Comparison of ENCODE assay signal across 17 mouse cellular contexts in the genomic region with DNA sequence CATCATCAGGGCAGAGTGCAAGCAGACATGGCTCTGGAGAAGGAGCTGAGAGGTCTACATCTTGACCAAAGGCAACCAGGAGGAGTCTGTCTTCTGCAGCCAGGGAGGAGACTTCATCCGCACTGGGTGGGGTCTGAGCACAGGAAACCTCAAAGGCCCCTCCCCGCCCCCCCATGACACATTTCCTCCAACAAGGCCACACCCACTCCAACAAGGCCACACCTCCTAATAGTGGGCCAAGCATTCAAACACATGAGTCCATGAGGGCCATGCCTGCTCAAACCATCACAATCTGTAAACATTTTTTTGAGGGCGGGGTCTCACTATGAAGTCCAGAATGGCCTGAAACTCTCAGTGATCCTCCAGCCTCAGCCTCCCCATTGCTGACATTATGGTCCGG. TPM values are rescaled to one million over a fixed set of nuclear protein-coding genes. Genes with fewer than 3 reads are reported as not detected.
"Had no signal": no experiment of that assay in that cellular context is flagged by ENCODE, and none has a peak within 500 bp of the region (broad histone marks: within the 10 kb centered on the region; RNA-seq: fewer than 3 reads in every experiment).

No protein-coding gene starts in this region.

- H3K4me1 ChIP-seq: neural tube, embryonic 12.5 days; neural tube, embryonic 13.5 days; neural tube, embryonic 15.5 days; stomach, embryonic 15.5 days had no signal

- H3K9ac ChIP-seq: neural tube, embryonic 12.5 days; neural tube, embryonic 13.5 days; neural tube, embryonic 15.5 days; stomach, embryonic 15.5 days had no signal

- H3K27ac ChIP-seq: neural tube, embryonic 12.5 days; neural tube, embryonic 13.5 days; neural tube, embryonic 15.5 days; stomach, embryonic 15.5 days had no signal

- H3K9me3 ChIP-seq: neural tube, embryonic 15.5 days; stomach, embryonic 15.5 days had no signal

- DNase-seq: retina, postnatal 1 day; right cerebral cortex, adult 18-20 months; right cerebral cortex, postnatal 14 days; right cerebral cortex, postnatal 25 days; right cerebral cortex, postnatal 4 days; spleen, adult 18-20 months; thymus, adult 18-20 months; thymus, adult 2 months; thymus, postnatal 14 days; thymus, postnatal 25 days; thymus, postnatal 36 days; thymus, postnatal 4 days had no signal

- H3K4me2 ChIP-seq: neural tube, embryonic 12.5 days; neural tube, embryonic 13.5 days; neural tube, embryonic 15.5 days; stomach, embryonic 15.5 days had no signal

- H3K4me3 ChIP-seq: neural tube, embryonic 12.5 days; neural tube, embryonic 13.5 days; neural tube, embryonic 15.5 days; stomach, embryonic 15.5 days had no signal

- H3K27me3 ChIP-seq: neural tube, embryonic 12.5 days; neural tube, embryonic 13.5 days; neural tube, embryonic 15.5 days; stomach, embryonic 15.5 days had no signal

- H3K36me3 ChIP-seq: neural tube, embryonic 12.5 days; neural tube, embryonic 13.5 days; neural tube, embryonic 15.5 days; stomach, embryonic 15.5 days had no signal

RNA-seq across cellular contexts. Expression of gene Baiap2l1, which starts 21.5 kb away (rescaled TPM):
- total RNA-seq: neutrophil, adult 5-6 weeks had no signal
